Mouse (Mus musculus): ENCODE data around the gene N4bp2l1. TPM values are rescaled to one million over a fixed set of nuclear protein-coding genes. Genes with fewer than 3 reads are reported as not detected.

Gene N4bp2l1
- polyA plus RNA-seq, 1 experiment from 2014 or later, result 3.5 TPM

GRCm38 (mm10) chr5:150578613-150579171, 18.3 kb downstream of the N4bp2l1 start:
- Histone ChIP-seq H3K9ac (no peak overlapping the region), H3K27ac (replicated peaks) (no peak overlapping the region), H3K36me3 (peaks cover 13% of the 10 kb centered on the region; the same call in 1 of the 2 replicates), H3K9me3 (no peaks in the 10 kb centered on the region), H3K27me3 (replicated peaks) (no peaks in the 10 kb centered on the region), H3K4me3 (no peak overlapping the region), H3K4me2 (0 out of 2 replicates have a peak overlapping the region, but pooled peaks have one; percentile 2), H3K4me1 (peaks cover 7% of the 10 kb centered on the region; the same call in 1 of the 2 replicates)
- no peak for ATAC-seq (ENCODE audit: extremely low read depth, insufficient number of reproducible peaks, low FRiP score, low TSS enrichment)
- WGBS, result 64% methylated on average over 6 of the region's 6 CpGs

DNA sequence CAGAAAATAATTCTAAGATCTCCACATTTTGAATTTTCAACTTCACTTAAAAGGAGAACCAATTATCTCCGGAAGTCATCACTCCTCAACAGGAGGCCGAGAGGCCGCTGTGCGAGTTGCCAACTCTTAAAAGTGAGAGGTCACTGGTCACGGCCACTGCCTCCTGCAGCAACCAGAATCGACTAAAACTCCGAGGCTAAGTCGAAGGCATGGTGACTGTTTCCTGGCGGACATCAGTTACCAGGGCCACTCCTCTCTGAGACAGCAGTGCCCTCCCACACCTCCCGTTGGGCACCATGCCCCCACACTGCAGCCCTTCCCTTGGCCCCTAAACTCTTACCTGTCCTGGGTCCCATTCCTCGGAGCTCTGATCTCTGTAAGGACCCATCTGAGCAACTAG, 20.2 kb downstream of the N4bp2l1 start:
- no peaks in the 10 kb centered on the region for H3K9me3 ChIP-seq
- H3K4me2 ChIP-seq, result no peak overlapping the region
- ATAC-seq (ENCODE audit: extremely low read depth, insufficient number of reproducible peaks, low FRiP score, low TSS enrichment), result no peak
- no peaks in the 10 kb centered on the region for H3K27me3 ChIP-seq (replicated peaks)
- no peak overlapping the region for H3K4me3 ChIP-seq
- H3K36me3 ChIP-seq, result peaks cover 31% of the 10 kb centered on the region
- peaks cover 7% of the 10 kb centered on the region; the same call in 1 of the 2 replicates for H3K4me1 ChIP-seq
- 78% methylated on average over 11 of the region's 11 CpGs for WGBS
- H3K27ac ChIP-seq (replicated peaks), result no peak overlapping the region
- no peak overlapping the region for H3K9ac ChIP-seq

DNA sequence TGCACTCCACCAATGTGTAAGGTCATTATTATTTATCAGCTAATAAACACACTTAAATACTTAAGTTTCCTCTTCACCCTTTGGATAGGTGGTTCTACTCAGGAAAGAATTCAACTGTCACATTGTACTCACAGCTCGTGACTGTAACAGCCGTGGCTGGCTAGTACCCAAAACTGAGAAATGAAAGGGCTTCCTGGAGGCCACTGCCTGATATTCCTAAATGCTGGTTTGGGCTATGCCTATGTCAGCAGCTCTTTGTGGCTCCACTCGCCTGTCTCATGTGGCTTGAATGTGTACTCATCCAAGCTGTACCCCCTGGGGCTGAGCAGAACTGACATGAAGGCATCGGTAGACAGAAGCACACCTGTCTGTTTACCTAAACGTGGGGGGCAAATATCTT, 22.1 kb downstream of the N4bp2l1 start:
- no peak for ATAC-seq (ENCODE audit: extremely low read depth, insufficient number of reproducible peaks, low FRiP score, low TSS enrichment)
- Histone ChIP-seq H3K27ac (replicated peaks) (no peak overlapping the region), H3K4me1 (peaks cover 7% of the 10 kb centered on the region; the same call in 1 of the 2 replicates), H3K36me3 (peaks cover 49% of the 10 kb centered on the region), H3K4me3 (no peak overlapping the region), H3K9ac (no peak overlapping the region), H3K4me2 (no peak overlapping the region), H3K9me3 (no peaks in the 10 kb centered on the region), H3K27me3 (replicated peaks) (no peaks in the 10 kb centered on the region)
- WGBS, result 70% methylated on average over 5 of the region's 5 CpGs

DNA sequence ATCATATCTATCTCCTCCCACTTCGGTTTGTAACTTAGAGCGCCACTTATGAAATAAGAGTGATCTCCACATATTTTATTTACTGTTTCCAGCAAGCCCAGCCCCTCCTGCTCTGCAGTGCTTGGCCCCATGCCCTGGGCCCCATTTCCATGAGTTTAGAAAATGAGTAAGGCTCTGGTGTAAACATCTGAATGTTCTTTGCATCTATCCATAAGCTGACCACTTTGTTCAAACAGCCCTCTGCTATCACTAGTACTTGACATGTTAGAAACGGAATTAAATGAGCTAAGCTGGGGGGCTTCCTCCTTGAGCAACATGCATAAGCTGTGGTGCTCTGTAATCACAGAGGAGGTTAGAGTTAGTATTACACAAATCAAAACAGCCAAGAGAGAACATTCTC, 22.6 kb downstream of the N4bp2l1 start:
- Histone ChIP-seq H3K36me3 (peaks cover 54% of the 10 kb centered on the region), H3K27ac (replicated peaks) (no peak overlapping the region), H3K9me3 (no peaks in the 10 kb centered on the region), H3K4me1 (peaks cover 7% of the 10 kb centered on the region; the same call in 1 of the 2 replicates), H3K9ac (no peak overlapping the region), H3K27me3 (replicated peaks) (no peaks in the 10 kb centered on the region), H3K4me3 (no peak overlapping the region), H3K4me2 (no peak overlapping the region)
- ATAC-seq (ENCODE audit: extremely low read depth, insufficient number of reproducible peaks, low FRiP score, low TSS enrichment), result no peak
- 77% methylated on average over 3 of the region's 3 CpGs for WGBS

DNA sequence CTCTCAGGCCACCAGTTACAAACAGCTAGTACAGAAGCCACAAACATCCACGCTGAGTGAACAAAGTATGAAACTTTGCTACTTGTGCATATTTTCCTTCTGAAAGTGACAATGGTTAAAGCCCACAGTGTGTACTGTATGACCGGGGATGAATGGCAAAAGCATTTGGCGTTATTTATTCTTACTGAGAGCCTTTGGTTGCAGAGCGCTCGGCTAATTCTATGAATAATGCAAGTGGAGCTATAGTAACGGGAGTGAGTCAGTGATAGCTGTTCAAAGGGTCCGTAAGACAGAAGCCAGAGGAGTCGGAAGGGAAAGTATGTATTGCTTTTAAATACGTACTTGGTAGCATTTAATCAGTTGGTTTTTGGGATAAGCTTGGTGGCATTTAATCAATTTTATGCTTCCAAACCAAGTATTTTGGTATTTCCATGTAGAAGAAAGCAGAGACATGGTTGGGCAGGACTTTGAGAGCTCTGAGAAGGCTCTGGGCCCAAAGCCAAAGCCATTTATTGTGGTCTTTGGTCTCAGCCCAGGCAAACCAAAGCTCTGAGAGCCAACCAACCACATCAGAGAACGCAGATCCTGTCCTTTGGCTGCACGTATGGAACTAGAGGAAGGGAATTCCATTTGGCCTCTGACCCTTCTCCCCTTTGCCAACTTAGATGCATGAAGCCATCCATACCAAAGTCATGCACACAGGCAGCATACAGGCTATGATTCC, 26.3 kb downstream of the N4bp2l1 start:
- no peak overlapping the region for H3K4me2 ChIP-seq
- H3K9ac ChIP-seq, result no peak overlapping the region
- H3K9me3 ChIP-seq, result no peaks in the 10 kb centered on the region
- no peaks in the 10 kb centered on the region for H3K4me1 ChIP-seq
- no peak overlapping the region for H3K27ac ChIP-seq (replicated peaks)
- WGBS, result 89% methylated on average over 11 of the region's 11 CpGs
- no peak for ATAC-seq (ENCODE audit: extremely low read depth, insufficient number of reproducible peaks, low FRiP score, low TSS enrichment)
- no peaks in the 10 kb centered on the region for H3K27me3 ChIP-seq (replicated peaks)
- H3K4me3 ChIP-seq, result no peak overlapping the region
- H3K36me3 ChIP-seq, result peaks cover 82% of the 10 kb centered on the region

DNA sequence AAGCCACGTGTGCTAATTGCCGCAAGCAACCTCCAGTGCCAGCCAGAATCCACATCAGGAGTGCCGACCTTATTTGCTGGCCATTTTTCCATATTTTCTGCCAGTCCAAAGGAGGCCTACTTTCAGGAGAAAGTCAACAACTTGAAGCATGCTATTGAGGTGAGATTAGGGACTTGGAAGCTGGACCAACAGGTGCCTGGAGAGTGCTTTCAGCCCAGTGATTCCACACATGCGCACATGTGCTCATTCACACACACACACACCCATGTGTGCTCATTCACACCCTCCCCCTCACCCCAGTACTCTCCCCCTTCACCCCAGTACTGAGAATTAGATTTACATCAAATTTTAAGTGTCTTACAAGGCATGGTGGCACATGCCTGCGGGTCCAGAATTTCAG, 30.0 kb downstream of the N4bp2l1 start:
- Histone ChIP-seq H3K9me3 (no peaks in the 10 kb centered on the region), H3K27me3 (replicated peaks) (no peaks in the 10 kb centered on the region), H3K4me2 (no peak overlapping the region), H3K36me3 (peaks cover 91% of the 10 kb centered on the region), H3K9ac (no peak overlapping the region), H3K27ac (replicated peaks) (no peak overlapping the region), H3K4me1 (no peaks in the 10 kb centered on the region), H3K4me3 (no peak overlapping the region)
- no peak for ATAC-seq (ENCODE audit: extremely low read depth, insufficient number of reproducible peaks, low FRiP score, low TSS enrichment)
- WGBS, result 95% methylated on average over 5 of the region's 5 CpGs

DNA sequence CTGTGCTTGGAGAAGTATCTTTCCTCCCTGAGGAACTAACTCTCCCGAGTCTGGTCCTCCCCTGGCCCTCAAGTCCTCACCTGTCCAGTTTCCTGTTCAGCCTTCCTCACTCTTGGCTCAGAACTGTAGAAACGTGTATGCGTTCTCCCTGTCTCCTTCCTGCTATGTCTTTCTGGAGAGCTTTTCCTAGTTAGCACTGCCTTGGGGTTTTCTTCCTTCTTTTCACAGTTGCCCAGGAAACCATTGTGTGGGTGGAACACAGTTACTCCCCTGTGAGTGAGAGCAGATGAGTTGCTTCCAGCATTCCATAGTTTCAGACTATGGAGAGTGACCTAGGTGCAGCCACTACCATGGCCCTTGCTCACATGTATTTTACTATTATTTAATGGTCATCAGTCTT, 30.8 kb downstream of the N4bp2l1 start:
- Histone ChIP-seq H3K9me3 (no peaks in the 10 kb centered on the region), H3K4me1 (no peaks in the 10 kb centered on the region), H3K4me2 (no peak overlapping the region), H3K4me3 (no peak overlapping the region), H3K27me3 (replicated peaks) (no peaks in the 10 kb centered on the region), H3K36me3 (peaks cover 92% of the 10 kb centered on the region), H3K9ac (no peak overlapping the region), H3K27ac (replicated peaks) (no peak overlapping the region)
- no peak for ATAC-seq (ENCODE audit: extremely low read depth, insufficient number of reproducible peaks, low FRiP score, low TSS enrichment)
- WGBS, result 75% methylated on average over 3 of the region's 3 CpGs

GRCm38 (mm10) chr5:150564426-150564825, 32.6 kb downstream of the N4bp2l1 start:
- ATAC-seq (ENCODE audit: extremely low read depth, insufficient number of reproducible peaks, low FRiP score, low TSS enrichment), result no peak
- Histone ChIP-seq H3K4me3 (no peak overlapping the region), H3K9me3 (no peaks in the 10 kb centered on the region), H3K4me2 (no peak overlapping the region), H3K4me1 (peaks cover 5% of the 10 kb centered on the region; the same call in 1 of the 2 replicates), H3K27me3 (replicated peaks) (no peaks in the 10 kb centered on the region), H3K9ac (no peak overlapping the region), H3K27ac (replicated peaks) (no peak overlapping the region), H3K36me3 (peaks cover 89% of the 10 kb centered on the region)
- WGBS, result 85% methylated on average over 6 of the region's 6 CpGs

- peaks cover 91% of the 10 kb centered on the region for H3K36me3 ChIP-seq
- WGBS, result 78% methylated on average over 5 of the region's 5 CpGs
- ATAC-seq (ENCODE audit: extremely low read depth, insufficient number of reproducible peaks, low FRiP score, low TSS enrichment), result no peak
These were observed 35.2 kb downstream of the N4bp2l1 start for GRCm38 (mm10) chr5:150561783-150562182.

GRCm38 (mm10) chr5:150561376-150561775, 35.6 kb downstream of the N4bp2l1 start:
- no peaks in the 10 kb centered on the region for H3K27me3 ChIP-seq (replicated peaks)
- H3K27ac ChIP-seq (replicated peaks), result no peak overlapping the region
- H3K4me1 ChIP-seq, result peaks cover 10% of the 10 kb centered on the region
- H3K36me3 ChIP-seq, result peaks cover 89% of the 10 kb centered on the region
- H3K4me2 ChIP-seq, result no peak overlapping the region
- no peak for ATAC-seq (ENCODE audit: extremely low read depth, insufficient number of reproducible peaks, low FRiP score, low TSS enrichment)
- no peak overlapping the region for H3K4me3 ChIP-seq
- no peak overlapping the region for H3K9ac ChIP-seq
- no peaks in the 10 kb centered on the region for H3K9me3 ChIP-seq

More at GRCm38 (mm10) chr5:150561783-150562182, 35.2 kb downstream of the N4bp2l1 start:
- H3K9me3 ChIP-seq, result no peaks in the 10 kb centered on the region
- H3K4me3 ChIP-seq, result no peak overlapping the region
- H3K4me1 ChIP-seq, result peaks cover 10% of the 10 kb centered on the region
- no peak overlapping the region for H3K9ac ChIP-seq
- H3K4me2 ChIP-seq, result no peak overlapping the region
- H3K27ac ChIP-seq (replicated peaks), result no peak overlapping the region
- H3K27me3 ChIP-seq (replicated peaks), result no peaks in the 10 kb centered on the region

DNA sequence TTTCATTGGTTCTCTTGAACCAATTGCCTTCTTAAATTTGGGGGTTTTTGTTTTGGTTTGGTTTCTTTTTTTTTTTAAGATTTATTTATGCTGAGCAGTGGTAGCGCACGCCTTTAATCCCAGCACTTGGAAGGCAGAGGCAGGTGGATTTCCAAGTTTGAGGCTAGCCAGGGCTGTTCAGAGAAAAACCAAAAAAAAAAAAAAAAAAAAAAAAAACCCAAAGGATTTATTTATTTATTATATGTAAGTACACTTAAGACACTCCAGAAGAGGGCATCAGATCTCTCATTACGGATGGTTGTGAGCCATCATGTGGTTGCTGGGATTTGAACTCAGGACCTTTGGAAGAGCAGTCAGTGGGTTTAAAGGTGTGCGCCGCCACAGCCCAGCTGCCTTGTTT, 36.1 kb downstream of the N4bp2l1 start:
- H3K27me3 ChIP-seq (replicated peaks), result no peaks in the 10 kb centered on the region
- peaks cover 87% of the 10 kb centered on the region for H3K36me3 ChIP-seq
- no peak overlapping the region for H3K9ac ChIP-seq
- WGBS, result 97% methylated on average over 5 of the region's 5 CpGs
- H3K27ac ChIP-seq (replicated peaks), result no peak overlapping the region
- no peak for ATAC-seq (ENCODE audit: extremely low read depth, insufficient number of reproducible peaks, low FRiP score, low TSS enrichment)
- H3K4me3 ChIP-seq, result no peak overlapping the region
- no peak overlapping the region for H3K4me2 ChIP-seq
- peaks cover 10% of the 10 kb centered on the region for H3K4me1 ChIP-seq
- H3K9me3 ChIP-seq, result no peaks in the 10 kb centered on the region

All from heart, embryonic 13.5 days (tissue).